Mouse (Mus musculus) embryo, embryonic 9.5 days (tissue): ENCODE measurements around the gene Crebrf.

ENCODE experiments used
- DNase-seq: peaks from one replicate; pipeline ENCODE4 v3.0.0-alpha.2; 2017; ENCODE audit errors: extremely low spot score

Gene Crebrf

DNA sequence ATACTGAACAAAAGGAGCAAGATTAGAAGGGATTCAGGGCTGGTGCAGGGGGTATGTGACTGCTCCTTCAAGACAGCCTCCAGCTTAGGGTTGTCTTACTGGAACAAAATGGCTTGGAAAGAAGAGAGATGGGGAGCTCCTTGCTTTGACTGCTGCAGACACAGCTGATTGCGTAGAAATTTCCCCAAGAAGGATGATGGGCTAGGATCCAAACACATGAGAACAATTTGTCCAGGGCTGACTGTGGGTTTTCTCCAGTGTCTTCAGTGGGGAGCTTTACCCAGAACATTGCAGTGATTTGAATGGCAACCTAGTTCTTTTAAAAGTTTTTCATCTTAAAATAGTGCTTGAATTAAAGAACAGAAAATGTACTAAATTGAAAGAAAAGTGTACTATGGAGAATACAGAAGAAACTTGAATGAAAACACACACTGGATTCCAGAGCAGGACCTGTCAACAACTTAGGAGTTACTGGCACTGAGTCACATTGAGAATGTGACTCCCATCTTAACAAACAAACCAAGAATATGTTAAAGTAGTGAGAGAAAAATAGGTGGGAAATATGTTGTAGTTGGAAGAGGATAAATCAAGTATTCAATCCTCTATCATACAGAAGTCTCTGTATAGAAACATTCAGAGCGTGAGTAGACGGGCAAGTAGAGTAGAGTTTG, 63.1 kb downstream of the Crebrf start:
- DNase-seq: no peak

DNA sequence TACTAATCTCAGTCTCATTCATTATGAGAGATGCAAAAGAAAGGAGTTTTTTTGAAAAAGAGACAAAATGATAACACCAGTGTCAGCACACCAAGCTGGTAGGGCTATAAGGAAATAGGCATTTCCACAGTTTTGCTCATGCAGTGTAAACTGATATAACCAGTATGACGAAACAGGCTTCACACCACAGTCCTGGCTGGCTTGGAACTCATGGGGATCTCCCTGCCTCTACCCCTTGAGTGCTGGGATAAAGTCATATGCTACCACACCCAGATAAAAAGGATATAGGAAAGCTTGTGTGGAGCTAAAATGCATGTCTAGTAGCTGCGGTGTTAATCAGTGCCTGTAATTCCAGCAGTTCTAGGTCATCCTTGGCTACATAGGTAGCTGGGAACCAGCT, 64.0 kb downstream of the Crebrf start:
- DNase-seq: no peak

DNA sequence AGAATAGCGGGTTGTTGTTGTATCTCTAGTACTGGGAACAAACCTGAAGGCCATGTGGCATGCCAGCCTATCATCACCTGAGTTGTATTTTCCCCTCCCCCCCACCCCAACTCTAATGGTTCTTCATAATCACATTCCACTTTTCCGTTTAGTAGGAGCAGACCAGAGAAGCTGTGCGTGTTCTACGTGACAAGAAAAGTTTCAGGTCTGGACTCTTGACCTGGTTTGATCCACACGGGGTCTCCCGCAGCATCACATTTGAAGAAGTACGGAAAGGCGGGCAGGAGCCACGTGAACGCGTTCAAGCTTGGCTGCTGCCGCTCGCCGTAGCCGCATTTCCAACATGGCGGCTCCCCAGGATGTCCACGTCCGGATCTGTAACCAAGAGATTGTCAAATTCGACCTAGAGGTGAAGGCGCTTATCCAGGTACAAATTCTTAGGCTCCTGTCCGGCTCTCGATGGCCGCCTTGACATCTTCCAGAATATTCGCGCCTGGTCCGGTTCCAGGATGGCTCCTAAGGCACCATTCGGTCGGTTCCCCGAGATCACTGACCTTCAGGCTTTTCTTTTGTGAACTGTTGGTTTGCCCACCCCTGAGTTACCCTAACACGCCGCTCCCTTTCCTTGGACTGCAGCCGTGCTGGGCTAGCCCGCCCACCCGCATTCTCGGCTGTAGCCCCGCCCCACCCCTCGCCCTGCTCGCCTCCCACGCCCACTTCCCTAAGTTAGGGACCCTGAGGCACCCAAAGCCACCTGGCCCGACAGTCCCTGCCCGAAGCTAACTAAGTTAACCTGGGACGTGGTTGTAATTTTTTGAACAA, 65.5 kb downstream of the Crebrf start, which contains the start of gene Bnip1:
Gene Bnip1, plus strand, starts transcription at position 317 of the 822 bp plus-strand sequence.
- DNase-seq: peak; percentile 85

DNA sequence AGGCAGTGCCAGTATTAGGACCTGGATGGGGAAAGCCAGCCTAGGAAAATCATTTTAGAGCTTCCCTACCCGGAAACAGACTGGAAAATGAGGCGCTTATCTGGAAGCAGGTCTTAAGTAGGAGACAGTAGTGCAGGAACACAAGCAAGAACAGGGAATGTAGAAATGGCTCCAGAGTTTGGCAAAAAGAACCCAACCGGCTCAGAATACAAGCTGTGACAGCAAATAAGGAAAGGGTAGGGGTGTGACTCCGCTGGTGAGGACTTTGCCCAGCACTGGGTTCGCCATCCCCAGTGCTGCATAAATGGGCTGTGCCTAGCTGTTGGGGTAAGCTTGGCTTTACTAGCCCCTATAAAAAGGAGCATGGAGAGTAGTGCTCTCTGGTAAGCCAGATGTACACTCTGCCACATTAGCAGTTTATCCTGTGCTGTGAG, 66.2 kb downstream of the Crebrf start:
- DNase-seq: no peak

DNA sequence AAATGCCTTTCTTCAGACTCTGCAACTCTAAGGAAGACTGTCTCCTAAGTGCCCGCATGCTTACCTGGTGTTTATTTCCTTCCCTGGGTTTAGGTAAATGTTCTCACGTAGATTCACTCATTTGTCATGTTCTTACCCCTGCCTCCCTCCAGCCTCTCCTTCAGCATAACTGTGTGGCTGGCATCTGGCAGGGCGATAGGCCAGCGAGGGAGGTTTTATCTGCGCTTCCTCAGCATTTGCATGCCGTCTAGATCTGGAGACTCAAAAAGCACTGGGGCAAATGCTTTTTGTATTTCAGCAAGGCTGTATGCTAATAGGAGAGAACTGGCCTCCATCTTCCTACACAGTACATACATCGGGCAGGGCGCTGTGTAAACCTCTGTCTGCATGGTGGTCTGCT, 69.1 kb downstream of the Crebrf start:
- DNase-seq: no peak

DNA sequence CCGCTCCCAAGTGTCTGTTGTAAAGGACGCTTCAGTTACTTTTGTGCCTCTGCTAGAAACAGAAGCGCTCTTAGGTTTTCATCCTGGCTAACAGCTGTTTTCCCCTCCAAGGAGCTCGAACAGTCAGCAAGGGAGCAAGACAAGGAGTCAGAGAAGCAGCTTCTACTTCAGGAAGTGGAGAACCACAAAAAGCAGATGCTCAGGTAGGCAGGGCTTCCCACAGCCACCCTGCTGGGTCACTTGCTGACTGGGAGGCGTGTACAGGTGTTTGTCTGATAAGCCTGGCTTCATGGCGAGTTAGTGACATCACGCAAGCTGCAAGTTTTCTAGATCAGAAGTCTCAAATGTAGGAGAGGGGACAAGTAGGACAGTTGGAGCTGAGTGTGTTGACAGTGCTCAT, 71.1 kb downstream of the Crebrf start:
- DNase-seq: no peak

DNA sequence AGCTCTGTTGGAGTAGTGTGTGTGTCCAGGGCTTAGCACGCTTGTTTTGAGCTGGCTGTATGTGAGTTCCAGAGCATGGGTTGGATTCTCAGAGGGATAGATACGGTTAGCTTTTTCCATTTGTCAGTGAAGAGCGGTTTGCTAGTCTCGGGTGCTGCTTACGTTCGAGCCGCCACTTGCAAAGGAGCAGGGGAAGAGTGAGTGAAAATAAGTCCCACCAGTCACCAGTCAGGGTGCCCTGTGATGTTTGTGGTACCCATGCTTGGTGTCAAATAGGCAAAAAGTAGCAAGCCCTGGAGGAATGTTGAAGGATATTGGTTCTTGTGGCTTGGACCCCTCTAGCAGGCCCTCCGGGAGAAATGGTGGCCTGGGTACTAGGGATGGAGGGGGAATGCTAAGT, 73.5 kb downstream of the Crebrf start:
- DNase-seq: no peak

DNA sequence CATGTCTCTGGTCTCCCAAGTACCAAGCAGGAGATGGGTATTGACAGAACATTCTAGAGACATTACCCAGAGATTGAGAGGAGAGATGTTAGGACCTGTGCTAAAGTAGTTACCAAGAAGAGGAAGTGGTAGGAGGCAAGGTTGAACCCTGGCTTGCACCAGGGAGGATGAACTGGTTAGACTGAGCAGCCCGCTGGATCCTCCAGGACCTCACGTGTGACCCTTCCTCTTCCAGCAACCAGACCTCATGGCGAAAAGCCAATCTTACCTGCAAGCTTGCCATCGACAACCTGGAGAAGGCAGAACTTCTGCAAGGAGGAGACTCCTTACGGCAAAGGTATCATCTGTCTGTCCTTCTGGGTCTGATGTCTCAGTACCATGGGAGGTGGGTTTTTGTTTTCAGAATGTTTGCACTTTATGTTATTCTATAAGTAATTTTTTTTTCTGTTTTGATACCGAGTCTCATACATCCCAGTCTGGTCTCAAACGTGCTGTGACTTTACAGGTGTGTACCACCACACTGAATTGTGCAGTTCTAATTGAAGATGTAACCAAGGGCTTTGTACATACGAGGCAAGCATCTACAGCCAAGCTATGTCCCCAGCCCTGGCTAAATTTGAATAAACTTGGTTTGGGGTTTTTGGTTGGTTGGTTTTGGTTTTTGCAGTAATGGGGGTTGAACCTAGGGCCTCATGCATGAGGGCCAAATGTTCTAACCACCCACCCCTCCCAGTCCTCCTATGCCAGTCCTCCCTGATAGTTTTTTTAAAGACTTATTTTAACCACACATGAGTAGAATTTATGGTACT, 74.2 kb downstream of the Crebrf start:
- DNase-seq: no peak

DNA sequence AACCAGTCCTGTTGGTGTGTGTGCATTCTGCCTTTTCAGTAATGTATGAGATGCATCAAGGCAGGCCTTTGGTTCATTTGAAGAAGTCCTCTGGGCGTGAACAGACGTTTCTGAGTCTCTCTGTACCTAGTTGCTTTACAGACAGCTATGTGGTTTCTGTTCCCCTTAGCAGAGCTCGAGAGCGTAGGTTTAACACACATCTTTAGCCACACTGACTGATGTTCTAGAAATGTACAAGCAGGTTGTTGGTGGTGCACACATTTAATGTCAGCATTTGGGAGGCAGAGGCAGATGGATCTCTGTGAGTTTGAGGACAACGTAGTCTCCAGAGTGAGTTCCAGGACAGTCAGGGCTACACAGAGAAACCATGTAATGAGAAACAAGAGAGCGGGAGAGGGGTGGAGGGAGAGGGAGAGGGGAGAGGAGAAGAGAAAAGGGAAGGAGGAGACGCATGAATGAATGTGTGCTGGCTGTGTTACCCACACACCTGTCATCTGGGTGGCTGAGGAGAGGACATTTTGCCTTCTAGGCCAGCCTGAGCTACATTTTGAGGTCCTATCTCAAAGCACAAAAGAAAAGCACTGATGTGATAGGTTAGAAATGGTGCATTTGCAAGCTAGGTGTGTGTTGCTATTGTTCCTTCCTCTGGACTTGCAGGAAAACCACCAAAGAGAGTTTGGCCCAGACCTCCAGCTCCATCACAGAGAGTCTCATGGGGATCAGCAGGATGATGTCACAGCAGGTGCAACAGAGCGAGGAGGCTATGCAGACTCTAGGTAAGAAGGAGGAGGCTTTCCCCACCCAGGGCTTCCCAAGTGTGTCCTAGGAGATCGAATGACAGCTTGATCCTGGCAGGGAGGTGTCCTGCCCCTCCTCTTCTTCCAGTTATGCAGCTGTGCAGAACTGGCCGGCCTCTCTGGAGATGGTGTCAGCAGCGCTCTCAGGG, 75.1 kb downstream of the Crebrf start:
- no peak for DNase-seq

DNA sequence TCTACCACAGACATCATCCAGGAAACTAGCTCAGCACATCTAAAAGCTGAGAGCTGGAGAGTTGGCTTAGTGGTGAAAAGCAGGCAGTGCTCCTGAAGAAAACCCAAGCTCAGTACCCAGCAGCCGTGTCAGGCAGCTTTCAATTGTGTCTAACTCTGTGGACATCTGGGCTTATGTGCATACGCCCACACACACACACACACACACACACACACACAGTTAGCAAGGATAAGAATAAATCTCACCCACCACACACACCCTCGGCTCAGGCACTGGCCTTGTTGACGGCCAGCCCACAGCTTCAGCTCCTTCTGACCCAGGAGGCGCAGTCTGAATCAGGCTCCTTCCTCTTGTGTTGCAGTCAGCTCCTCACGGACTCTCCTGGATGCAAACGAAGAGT, 76.1 kb downstream of the Crebrf start:
- DNase-seq: no peak

DNA sequence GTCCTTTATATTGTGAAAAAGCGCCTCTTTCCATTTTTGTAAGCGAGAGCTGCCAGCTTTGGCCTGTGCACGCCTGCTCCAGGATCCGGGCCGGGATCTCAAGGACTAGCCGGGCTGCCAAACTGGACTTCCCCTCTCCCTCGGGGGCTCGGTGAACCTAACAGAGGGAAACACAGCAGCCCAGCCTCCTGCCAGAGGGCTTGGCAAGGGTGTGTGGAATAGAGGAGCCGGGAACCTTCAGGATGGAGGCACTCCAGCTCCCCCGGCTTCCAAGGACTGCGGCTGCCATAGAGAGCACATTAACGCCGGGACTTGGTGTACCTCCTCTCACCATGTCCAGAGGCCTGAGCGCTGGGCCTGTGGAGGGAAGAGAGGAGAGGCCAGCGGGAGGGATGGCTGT, 76.6 kb downstream of the Crebrf start:
- DNase-seq: no peak

DNA sequence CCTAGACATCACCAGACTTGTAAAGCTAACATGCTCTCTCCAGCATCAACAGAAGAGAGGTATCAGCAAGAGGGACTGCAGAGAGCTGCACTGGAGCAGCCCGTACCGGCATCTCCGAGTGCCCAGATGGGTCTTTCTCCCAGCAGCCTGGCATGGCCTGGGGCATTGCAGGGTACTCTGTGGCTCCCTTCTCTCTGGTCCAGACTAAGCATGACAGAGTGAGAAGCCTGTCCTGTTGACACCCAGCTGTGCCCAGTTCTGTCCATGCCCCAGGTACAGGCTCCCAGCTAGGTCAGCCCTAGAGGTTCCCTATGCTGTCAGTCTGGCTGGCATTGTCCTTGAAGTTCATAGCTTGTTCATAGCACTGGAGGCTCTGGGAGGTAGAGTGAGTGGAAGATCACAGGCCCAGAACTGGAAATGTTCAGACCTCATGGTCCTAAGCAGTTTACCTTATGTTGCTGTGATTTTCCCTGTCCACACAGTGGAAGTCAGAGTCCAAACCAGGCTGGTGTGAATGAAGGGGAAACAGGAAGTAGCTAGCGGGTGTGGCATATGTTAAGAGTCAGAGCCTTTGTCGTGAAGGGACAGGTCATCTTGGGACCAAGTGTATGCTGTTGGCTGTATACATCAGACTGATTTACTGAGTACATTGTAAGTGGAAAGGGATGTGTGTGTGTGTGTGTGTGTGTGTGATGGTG, 77.8 kb downstream of the Crebrf start:
- DNase-seq: no peak

DNA sequence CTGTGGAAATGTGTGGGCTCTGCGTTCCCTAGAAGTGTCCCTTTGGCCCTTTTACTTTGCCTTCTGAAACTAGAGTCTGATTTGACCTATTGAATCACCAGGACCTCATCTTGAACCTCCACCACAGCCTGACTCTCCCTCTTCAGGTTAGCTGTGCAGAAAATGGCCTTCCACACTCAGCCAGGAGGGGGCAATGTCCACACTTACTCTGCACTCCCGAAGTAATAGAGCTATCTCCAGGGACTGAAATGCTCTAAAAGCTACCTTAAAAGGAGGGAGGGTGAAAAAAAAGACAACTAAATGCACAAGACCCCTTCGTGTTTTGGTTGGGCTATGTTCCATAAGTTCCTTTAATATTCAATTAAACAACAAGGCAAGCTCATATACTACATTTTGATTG, 79.3 kb downstream of the Crebrf start:
- peak; percentile 51 for DNase-seq

DNA sequence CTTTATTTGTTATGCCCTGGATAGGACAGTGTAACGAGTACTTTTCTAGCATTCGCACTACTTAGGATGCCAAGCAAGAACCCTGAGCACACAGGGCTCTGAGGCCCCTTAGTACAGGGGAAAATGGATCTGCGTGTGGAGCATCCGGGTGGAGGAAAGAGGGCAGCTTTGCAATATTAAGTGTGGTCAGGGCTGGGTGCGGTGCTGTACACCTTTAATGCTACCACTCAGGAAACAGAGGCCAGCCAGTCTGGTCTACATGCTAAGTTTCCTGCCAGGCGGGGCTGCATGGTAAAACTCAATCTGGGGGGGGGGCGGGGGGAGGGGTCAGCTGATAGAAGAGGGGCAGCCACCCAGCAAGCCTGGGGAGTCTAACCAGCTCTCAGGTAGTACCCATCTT, 79.9 kb downstream of the Crebrf start:
- no peak for DNase-seq

DNA sequence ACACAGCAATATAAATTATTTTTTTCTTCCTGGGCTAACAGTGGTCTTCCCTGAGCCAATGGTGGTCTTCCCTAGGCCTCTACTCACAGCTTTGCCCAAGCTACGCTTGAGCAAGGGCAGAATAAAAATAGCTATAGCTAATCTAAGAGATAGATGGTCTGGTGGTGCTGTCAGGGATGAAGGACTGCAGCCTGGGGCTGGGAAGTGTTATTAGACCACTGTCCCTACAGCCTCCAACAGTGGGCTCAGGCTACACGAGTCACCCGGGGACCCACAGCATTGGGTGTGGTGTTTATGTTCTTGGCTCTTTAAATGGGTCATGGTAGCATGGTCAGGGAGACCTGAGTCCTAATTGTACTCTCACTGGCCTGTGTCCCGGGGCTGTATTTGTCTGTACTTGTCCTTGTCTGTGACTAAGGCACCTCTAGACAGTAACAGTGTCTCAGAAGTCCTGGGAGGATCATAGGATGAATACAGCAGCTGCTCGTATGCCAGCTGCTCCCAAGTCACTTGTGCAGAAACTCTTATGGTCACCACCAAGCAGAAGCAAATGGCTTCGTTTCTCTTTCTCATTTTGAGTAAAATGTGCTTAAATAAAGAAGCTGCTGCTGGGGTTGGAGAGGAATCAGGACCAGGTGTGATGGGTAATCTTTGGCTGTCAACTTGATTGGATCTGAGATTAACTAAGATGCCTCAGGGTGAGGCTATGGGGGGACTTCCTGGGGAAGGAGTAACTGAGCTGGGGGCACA, 82.1 kb downstream of the Crebrf start:
- no peak for DNase-seq

DNA sequence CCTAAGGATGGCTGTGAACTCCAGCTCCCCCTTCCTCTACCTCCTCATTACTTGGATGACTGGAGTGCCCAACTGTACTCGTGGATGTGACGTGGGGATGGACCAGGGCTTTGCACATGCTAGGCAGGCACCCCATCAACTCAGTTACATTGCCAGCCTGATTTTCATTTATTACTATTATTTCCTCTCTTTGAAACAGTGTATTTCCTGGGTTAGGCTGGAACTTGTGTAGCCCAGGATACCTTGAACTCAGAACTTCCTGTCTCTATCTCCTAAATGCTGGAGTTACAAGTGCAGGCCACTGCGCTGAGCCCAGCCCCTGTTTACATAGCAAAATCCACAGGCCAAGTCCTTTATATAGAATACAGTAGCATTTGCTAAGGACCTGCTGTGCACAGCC, 87.4 kb downstream of the Crebrf start:
- no peak for DNase-seq

DNA sequence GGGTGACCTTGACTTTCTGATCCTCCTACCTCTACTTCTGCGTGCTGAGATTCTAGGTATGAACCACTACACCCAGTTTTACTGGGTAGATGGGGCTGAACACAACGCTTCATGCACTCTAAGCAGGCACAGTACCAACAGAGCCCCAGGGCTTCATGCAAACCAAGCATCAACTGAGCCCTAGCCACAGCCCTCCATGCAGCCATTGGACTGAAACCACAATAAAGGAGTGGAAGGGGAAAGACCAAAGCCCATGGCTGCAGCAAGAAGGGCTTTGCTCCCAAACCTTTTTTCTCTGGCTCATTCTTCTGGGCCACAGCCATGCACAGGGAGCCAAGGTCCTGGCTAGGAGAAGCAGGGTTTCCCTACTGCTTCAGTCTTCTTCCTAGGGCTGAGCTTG, 97.2 kb downstream of the Crebrf start:
- no peak for DNase-seq

DNA sequence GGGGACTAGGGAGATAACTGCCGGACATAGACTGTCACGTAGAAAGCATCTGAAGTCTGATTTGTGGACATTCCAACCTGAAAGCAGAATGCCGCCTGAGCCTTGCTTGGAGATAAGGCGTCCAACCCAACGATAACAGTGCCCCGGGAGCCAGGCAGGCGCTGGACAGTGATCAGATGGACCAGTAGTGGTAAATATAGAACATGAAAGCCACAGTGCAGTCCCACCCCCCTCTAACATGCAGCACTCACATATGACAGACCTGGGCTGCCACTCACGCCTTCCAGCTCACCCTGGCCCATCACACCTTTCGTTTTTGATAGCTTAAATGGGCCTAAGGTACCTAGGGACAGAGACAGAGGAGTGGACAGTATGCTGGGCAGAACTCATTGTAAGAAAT, 98.0 kb downstream of the Crebrf start:
- DNase-seq: no peak

DNA sequence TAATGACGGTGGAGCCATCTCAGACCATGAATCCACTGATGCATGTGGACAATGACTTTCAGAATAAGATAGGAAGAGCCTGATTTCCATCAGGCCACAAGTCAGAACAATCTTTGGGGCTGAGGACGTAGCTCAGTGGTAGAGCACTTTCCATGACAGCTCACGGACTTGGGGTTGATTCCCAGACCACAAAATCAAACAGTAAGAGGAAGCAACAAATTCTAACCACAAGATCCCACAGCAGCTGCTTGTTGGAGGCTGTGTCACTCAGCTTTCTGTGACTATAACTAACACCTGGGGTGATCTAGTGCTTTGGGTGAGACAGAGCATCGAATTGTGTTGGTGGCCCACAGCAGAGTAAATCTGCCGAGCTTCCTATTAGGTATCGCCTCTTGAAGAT, 101.4 kb downstream of the Crebrf start:
- no peak for DNase-seq

DNA sequence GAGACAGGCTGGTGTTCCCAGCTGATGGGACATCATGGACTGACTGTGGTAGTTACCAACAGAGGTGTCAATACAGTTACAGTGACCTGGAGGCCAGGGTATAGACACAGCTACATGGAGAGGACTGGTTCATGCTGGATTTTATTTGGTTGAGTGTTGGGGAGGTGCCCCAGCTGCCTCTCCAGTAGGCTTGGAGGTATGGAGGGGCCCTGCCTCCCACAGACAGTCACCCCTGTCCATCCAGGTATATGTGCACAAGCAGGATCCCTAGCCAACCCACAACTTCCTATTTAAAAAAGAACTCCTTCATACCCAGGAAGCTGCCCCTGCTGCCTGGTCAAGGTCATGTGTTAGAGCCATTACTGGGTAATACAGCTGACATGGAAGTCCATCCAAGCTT, 102.3 kb downstream of the Crebrf start:
- no peak for DNase-seq
